Mouse (Mus musculus) CH12.LX (cell line): ENCODE measurements around the gene Lypd6b.

Source experiments
- CTCF ChIP-seq, 2 experiments: IDR thresholded peaks in 1 of 2; conservative IDR thresholded peaks in 1 of 2; 2 replicates each; pipeline ENCODE4 v1.5.1; 2011 to 2012; ENCODE audit warnings: low read depth in 2 of 2, low read length in 2 of 2, improper control_type of control experiment in 1 of 2, inconsistent platforms in 1 of 2, mild to moderate bottlenecking in 1 of 2, moderate library complexity in 1 of 2
- MAX ChIP-seq: IDR thresholded peaks from 2 replicates; pipeline ENCODE4 v1.6.1; 2011; ENCODE audit warnings: low read length, improper control_type of control experiment
- POLR2AphosphoS2 ChIP-seq: IDR thresholded peaks from 2 replicates; pipeline ENCODE4 v1.6.1; 2011; ENCODE audit warnings: low read depth, low read length, improper control_type of control experiment

DNA sequence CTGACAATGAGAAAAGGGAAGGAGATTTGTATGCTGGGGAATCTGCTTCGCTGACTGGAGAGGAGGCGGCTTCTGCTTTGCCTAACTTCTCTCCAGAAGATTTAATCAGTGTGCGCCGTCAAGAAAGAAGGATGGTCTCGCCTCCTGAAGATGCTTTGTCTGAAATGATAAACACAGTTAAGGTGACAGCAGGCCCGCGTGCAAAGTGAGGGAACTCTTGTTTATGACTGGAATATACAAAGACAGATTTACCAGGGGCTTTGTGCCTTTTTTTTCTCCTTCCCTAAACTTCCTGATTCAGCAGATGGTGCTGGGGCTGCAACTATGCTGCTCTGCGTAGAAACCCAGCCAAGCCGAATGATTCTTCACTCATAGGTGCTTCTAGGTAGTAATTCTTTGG lies 131.2 kb downstream of the Lypd6b start:
- TF ChIP-seq POLR2AphosphoS2 (no peak), CTCF (conservative IDR thresholded peaks at IDR 0.05 in 1 of 2, IDR thresholded peaks at IDR 0.05 in 1 of 2; ENCODE audit: low read depth in 2 of 2, low read length in 2 of 2) (no peak), MAX (no peak)
